Mouse (Mus musculus) heart, postnatal 0 days (tissue): ENCODE data around the gene Asap2.

Experiments used
- CTCF ChIP-seq: IDR thresholded peaks from 2 replicates; pipeline ENCODE4 v1.5.1; 2016; ENCODE audit warnings: antibody characterized with exemption, control low read depth, low read depth
- EP300 ChIP-seq: IDR thresholded peaks from 2 replicates; pipeline ENCODE4 v1.6.1; 2016; ENCODE audit warnings: antibody characterized with exemption, low read depth

DNA sequence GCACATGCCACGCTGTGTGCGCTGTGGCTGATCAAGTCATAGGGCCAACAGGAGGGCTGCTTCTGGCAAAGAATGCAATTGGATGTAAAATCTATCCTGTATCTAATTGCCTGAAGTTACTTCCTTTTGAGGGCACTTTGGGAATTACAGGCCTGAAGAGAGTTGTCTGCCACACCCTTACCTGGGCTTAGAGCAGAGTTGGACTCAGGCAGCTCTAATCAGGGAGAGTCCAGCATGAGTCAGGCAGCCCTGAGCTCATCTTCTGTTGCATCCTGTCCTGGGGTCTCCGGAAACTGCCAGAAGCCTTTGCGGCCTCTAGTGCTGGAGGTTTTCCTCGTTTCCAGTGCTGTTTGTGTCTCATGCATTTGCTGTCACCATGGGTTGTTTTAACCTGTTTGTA lies 186.1 kb downstream of the Asap2 start:
- TF ChIP-seq CTCF, result no peak
- TF ChIP-seq EP300, result no peak
